Mouse (Mus musculus) T-helper 17 cell (primary cell): Measurements from ENCODE around the gene Cd300e.
"Not testable (repeated sequence)": the region's sequence is repeated elsewhere in the genome, so short reads cannot be mapped to it uniquely, and the experiment has no call there.

ENCODE experiments used
- in situ Hi-C, 2 experiments: fragments of 300-600 bp; cut with MboI, MseI; formaldehyde crosslinking; loops; 1 replicate in 1 of 2; 2 replicates in 1 of 2; pipeline ENCODE4 v1.15.1; 2025; ENCODE audit warnings: high pct_unique_total_duplicates in 2 of 2

Gene Cd300e

DNA sequence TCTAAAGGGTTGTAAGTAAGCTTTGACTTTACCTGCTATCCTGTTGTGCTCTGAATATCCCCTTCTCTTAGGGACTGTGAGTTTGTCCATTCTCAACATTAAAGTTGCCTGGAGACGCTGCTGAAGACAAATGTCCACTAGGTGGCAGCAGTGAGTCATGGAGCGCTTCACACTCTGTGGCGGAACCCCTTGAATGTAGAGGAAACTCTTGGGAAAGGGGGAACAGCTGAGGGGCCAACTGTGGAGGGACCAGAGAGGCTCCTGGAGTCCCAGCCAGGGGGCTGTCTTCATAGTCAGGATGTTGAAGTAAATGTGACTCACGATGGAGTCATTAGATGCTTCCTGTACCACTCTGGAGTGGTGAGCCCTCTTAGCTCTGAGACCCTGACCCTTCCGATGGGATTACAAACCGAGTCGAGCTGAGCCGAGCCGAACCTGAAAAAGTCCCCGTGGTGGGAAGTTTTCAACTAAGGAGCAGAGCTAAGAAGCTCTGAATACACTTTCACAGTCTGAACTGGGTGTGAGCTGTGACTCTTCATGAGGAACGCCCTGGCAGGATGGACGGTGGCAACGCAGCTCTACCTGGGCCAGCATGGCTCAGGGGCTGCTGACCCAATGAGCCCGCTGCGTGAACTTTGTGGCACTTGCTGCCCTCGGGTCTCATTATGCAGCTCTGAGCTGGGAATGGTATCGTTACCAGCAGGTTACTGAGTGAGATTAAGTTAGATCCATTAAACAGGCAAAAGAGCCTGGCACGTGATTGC lies 21.6 kb upstream of the Cd300e start:
- in situ Hi-C loops: loop anchor here in 1 of 2 experiments (5.0 to 10.0 kb wide), 2 partner anchors 69 to 101 kb away; partner anchors contain the start of genes Nat9 and Tmem104

DNA sequence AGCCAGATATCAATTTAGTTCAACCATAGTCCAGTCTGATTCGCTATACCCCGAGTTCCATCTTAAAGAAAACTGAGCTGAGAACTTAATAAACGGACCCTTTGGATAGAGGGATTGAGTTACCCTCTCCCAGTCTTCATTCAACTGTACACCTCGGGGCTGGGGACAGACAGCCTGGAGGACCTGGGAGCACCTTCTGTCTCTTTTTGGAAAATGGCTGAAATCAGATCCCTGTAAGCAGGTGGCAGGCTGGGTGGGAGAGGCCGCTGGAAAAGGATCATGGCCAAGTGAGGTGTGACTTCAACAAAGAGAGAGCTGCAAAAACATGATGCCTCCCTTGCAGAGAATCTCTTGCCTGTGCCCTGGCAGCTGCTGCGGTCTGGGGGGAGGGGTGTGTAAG lies 20.2 kb upstream of the Cd300e start:
- in situ Hi-C loops: loop anchor here in 1 of 2 experiments (5.0 to 10.0 kb wide), 2 partner anchors 70 to 103 kb away; partner anchors contain the start of genes Nat9 and Tmem104

DNA sequence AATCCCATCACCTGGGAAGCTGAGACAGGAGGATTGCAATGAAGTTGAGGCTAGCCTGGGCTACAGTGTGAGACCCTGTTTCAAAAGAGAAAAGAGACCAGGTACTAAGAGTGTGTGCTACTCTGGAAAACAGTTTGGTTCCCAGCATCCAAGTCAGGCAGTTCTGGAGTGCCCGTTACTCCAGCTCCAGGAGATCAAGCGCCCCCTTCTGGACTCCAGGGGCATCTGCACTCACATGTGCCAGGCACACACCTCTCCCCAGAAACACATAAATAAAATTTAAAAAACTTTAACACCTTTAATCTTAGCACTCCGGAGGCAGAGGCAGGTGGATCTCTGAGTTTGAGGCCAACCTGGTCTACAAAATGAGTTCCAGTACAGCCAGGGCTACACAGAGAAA lies 19.4 kb upstream of the Cd300e start:
- in situ Hi-C loops: loop anchor here in 1 of 2 experiments (5.0 to 10.0 kb wide), 2 partner anchors 71 to 103 kb away; partner anchors contain the start of genes Nat9 and Tmem104

DNA sequence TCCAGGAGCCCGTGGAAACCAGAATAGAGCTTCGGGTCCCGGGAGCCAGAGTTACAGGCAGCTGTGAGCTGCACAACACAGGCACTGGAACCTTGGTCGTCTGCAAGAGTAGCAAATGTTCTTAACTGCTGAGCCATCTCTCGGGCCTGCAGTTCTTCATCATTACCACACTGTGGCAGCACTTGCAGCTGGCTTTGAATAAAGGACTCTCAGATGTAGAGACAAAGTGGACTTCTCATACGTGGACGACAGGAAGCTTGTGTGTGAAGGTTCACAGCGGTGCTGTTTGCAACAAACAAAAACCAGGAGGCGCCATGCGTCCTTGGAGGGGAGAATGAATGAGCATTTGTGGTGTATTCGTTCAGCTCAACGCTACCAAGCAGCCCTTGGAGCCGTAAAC lies 18.9 kb upstream of the Cd300e start:
- in situ Hi-C loops: loop anchor here in 1 of 2 experiments (5.0 to 10.0 kb wide), 2 partner anchors 71 to 104 kb away; partner anchors contain the start of genes Nat9 and Tmem104

DNA sequence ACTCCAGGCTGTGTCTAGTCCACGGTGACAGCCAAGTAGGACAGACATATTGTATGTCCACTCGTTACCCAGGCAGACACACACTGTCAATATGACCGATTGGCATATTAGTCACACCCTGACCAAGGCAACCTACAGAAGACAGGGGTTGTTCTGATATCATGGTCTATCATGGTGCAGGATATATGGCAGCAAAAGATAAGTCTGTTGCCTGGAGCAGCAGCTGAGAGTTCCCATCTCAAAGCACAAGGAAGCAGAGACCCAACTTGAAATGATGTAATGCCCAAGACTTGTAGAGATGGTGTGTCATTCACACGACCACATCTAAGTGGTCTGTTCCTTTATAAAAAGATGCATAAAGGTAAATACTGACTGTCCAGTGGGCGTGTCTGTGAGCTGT lies 16.7 kb upstream of the Cd300e start:
- in situ Hi-C loops: no loop called here

DNA sequence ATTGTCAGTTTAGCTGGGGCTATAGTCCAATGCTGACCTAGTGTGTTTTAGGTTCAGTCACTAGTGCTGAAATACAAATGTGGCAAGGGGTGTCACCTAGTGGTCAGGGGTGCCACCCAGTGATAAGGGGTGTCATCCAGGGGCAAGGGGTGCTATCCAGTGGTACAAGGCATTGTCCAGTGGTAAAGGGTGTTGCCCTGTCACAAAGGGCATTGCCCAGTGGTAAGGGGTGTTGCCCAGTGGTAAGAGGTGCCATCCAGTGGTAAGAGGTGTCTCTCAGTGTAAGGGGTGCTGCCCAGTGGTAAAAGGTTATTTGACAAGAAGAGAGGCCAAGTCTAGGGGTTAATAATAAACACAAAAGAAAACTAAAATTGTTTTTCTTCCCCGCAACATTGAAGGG lies 15.5 kb upstream of the Cd300e start:
- in situ Hi-C loops: no loop called here

DNA sequence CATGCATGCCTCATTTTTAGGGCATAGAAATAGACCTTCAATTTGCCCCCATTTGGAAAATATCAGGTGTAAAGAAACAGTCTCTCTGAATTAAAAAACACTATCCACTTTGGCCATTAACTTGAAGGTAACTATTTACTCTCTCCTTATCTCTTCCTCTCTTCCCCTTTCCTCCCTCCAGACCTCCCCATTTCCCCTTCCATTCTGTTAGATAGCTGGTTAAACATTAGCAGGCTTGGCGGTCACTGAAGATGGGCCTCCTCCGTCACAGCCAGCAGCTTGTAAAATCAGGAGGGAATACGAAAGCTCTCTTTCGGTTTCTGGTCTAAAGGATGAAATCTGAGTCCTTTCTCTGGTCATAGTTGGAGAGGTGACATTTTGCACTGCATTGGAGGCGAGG lies 13.9 kb upstream of the Cd300e start:
- in situ Hi-C loops: no loop called here

DNA sequence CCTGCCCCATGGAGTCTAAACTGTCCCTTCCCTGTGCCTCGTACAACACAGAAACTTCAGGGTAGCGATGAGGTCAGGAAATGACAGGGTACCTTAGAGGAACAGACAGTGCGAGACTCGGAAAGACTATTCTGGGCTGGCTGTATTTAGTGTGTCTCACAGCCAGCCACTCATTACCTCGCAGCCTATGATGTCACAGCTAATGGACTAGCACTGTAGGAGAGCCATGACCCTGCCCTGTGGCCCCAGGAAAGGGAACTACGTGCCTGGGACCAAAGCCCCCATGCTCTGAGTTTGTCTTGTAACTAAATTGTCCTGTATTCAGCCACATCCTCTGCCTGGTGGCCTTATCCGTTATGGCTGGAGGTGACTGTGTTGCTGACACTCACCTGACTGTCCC lies 13.4 kb upstream of the Cd300e start:
- in situ Hi-C loops: no loop called here

DNA sequence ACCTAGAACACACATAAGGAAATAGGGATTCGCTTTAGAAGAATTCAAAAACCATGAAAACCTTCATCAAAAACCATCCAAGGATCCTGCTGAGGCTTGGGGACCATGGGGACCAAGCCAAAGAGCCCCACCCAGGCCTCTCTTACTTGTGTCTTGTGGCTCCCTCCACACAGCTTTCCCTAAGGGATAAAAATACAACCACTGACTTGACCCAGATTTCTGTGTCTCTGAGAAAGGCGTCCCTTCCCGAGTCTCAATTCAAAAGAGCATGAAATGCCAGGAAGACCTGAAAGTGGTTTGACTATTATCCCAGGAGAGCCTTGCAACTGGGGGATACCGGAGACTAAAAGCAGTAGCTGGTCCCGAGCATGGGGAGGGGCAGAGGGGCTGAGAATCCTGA lies 11.0 kb upstream of the Cd300e start:
- in situ Hi-C loops: no loop called here

DNA sequence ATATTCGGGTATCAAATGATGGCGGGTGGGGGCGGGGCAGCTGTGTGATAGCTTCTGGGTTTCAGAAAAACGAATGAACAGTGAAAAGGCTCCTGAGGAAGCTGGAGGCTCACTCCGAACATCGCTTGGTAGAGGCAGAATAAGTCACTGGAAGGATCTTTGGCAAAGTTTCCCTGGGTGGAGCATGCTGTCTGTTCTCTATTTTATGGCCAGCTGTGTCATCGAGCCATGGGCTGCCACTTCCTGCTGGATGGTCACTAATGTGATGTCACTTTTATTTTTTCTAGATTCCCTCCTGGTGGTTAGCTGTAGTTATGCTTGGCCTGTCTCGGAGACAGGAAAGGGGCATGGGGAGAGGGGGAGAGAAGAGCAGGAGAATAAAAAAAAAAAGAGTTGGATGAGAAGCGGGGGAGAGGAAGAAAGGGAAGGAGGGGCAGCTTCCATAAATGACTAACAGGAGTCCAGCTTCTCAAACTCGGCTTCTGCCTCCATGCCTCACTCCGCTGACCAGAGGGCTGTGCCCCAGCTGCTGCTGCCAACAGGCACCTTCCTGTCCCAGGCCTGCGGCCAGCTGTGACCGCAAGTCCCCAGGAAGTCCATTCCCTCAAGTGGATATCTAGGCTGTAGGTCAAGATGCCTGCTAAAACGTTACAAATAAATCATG lies 9.8 kb upstream of the Cd300e start:
- in situ Hi-C loops: no loop called here

DNA sequence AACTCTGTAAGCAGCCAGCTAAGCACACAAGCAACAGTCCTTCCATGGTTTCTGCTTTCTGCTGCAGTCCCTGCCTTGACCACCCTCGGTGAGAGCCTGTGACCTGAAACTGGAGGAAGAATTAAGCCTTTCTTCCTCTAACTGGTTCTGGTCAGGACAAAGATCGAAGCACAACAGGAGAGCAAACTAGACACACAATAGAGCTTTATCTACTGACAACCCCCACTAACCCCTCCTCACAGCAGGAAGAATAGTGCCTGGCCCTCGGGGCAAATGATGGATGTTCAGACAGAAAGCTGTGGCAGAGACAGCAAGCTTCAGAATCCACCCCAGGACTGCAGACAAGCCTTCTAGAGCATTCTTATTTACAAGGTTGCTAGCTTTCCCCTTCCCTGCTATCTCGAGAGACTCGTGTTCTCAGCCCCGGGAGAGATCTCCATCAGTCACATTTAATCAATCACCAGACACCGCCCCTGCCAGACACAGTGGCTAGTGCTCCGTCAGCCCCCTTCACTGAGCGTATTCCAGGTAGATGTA lies 9.1 kb upstream of the Cd300e start:
- in situ Hi-C loops: no loop called here

DNA sequence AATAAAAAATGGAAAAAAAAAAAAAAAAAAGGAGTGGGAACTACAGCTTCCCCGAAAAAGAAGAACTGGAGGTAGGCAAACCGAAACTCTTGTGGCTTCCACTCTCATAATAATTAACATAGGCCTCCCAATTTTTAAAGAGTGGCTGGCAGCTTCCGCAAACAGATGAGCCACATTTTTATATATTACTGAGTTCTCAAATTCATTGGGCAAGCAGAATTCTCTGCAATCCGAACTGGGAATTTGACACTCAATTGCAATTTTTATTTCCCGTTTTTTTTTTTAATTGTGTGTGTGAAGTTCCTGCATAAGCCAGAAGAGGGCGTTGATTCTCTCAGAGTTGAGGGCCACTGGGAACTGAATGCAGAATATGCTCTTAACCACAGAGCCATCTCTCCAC lies 4.8 kb upstream of the Cd300e start:
- in situ Hi-C loops: no loop called here

DNA sequence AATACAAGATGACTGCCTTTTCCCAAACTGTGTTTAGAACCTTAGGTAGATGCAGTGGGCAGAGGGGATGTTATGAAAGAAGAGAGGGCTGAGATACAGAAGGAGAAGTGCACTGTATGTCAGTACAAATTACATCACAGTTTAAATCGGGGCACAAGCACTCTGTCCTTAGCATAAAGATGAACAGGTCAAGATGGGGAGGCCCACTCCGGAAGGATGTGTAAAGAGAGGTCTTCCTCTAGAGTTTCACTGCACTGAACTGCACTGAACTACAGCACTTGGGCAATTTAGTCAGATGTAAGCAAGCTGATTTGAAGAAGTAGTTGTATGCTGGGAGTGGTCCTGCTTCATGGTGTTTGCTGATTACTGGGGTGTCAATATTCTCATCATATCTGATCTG lies 2.2 kb downstream of the Cd300e start:
- in situ Hi-C loops: loop anchor here in 1 of 2 experiments (5.0 kb wide), 1 partner anchor 37 kb away; no protein-coding TSS in a partner anchor

DNA sequence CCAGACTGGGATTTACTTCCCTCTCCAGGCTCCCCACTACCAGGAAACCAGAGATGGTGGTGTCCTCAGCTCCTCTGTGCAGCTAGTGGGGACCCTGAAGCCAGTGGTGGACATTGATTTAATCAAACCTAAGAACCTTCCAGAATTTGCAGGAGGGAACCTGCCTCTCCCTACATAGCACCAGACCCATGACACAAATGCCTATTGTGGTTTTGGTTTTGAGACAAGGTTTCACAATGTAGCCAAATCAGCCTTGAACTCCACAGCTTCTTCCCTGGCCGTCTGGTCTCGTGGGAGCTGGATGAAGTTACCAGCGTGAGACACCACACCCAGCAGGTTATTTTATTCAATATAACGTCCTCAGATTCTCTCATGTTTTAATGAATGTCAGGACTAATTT lies 3.3 kb downstream of the Cd300e start:
- in situ Hi-C loops: no loop called here

DNA sequence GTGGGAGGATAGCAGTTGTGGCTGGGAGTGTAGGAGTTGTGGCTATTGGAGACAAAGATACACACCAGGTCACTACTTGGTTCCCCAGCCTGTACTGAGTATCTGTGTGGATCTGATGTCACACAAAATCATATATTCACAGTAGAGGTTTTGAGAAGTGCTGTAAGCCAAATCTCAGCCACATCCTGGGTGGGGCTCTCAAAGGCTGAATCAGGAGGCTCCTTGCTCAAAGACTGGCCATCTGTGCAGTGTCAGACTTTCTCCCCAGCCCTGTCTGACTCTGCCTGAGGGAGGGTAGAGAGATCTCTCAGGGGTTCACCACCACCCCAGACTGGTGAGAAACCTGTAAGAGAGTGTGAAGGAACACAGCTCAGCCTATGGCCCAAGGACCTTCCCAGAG lies 7.4 kb downstream of the Cd300e start:
- in situ Hi-C loops: loop anchor here in 1 of 2 experiments (5.0 kb wide), 1 partner anchor 37 kb away; the partner anchor contains the start of gene Cd300ld2

DNA sequence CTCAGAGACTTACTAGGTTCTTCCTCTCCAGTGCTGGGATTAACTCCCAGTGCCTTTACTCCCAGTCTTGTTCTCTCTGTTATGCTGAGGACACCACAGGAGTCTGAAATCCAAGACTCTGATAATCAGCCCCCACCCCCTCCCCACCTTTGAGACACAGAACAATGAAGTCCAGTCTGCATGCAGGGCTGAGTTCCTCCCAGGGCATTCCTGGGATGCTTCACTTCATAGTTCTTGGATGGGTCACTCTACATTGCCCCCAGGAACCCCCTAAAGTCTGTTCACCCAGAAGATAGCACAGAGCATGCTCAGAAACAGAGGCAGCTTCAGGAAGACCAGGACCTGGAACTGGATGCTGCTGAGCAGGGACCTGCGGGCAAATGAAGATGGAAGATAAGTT lies 9.0 kb downstream of the Cd300e start:
- in situ Hi-C loops: loop anchor here in 1 of 2 experiments (5.0 kb wide), 1 partner anchor 36 kb away; the partner anchor contains the start of gene Cd300ld2

DNA sequence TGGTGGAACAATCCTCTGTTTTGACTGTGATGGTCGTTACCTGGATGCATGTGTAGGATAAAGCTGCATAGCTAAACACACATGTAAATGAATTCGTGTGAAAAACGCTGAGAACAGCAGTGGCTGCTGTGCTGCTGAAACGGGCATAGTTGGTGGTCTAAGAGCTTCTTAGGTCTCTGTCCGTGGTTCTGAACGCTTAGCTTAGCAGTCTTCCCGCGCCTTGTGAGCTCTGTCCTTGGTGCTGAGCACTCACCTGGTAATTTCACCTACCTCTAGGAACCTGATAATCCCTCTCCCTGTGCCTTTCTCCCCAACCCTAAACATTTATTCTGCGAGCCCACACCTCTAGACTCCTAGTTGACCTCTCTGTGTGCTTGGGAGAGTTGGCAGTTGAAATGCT lies 9.8 kb downstream of the Cd300e start:
- in situ Hi-C loops: loop anchor here in 1 of 2 experiments (5.0 kb wide), 1 partner anchor 35 kb away; the partner anchor contains the start of gene Cd300ld2

DNA sequence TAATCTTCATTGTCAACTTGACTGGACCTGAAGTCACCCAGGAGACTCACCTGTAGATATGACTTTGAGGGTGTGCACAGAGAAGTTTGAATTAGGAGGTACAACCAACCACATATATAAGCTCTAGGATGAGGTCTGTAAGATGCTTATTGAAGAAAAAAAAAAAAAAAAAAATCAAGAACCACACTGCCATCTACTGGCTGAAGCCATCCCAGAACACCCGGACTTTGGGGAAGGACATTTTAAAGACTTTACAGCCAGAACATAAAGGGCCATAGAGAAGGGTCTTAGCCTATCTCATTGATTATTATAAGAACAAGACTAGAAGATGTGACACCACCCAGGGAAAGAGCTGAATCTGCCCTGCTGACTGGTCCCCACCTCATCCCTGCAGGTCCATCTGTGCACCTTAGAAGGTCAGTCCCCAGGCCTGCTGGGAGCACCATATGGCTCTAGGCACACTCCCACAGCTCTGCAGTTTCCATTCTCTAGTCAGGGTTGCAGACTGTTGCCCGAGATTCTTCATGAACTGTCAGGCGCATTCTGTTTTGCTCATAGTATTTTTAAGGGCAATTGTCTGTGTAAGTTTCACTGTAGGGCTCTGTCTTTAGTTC lies 12.6 kb downstream of the Cd300e start:
- in situ Hi-C loops: no loop called here

DNA sequence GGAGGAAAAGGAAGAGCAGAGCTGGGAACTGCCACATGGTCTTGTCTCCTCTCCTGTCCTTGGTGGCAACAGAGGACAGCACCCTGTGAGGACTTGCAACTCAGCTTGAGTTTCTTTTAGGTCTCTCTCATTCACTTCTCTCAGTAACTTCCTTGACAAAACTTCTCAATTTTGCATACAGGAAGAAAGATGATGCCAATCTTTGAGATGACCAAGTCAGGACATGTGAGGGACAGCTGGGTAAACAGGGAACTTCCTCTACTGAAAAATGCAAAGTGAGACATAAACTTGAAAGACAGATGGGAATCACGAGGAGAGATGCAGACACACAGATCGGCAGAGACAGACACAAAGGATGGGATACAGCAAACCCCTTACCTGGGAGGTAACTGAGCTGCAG lies 13.7 kb downstream of the Cd300e start, which contains the start of gene Cd300ld3:
Gene Cd300ld3, minus strand, starts transcription at position 151 of the 400 bp plus-strand sequence.
- in situ Hi-C loops: no loop called here

DNA sequence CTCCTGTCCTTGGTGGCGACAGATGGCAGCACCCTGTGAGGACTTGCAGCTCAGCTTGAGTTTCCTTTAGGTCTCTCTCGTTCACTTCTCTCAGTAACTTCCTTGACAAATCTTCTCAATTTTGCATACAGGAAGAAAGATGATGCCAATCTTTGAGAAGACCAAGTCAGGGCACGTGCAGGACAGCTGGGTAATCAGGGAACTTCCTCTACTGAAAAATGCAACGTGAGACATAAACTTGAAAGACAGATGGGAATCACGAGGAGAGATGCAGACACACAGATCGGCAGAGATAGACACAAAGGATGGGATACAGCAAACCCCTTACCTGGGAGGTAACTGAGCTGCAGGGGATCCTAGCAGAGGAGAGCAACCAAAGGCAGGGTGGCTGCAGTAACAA lies 24.3 kb downstream of the Cd300e start, which contains the start of gene Cd300ld5:
Gene Cd300ld5, minus strand, starts transcription at position 101 of the 400 bp plus-strand sequence.
- in situ Hi-C loops: loop anchor here (5.0 to 10.0 kb wide), 2 partner anchors 35 to 53 kb away; partner anchors contain the start of genes Cd300c2 (in 2 of the 2) and Cd300ld (in 1 of the 2)

DNA sequence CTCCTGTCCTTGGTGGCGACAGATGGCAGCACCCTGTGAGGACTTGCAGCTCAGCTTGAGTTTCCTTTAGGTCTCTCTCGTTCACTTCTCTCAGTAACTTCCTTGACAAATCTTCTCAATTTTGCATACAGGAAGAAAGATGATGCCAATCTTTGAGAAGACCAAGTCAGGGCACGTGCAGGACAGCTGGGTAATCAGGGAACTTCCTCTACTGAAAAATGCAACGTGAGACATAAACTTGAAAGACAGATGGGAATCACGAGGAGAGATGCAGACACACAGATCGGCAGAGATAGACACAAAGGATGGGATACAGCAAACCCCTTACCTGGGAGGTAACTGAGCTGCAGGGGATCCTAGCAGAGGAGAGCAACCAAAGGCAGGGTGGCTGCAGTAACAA lies 35.1 kb downstream of the Cd300e start, which contains the start of gene Cd300ld4:
Gene Cd300ld4, minus strand, starts transcription at position 101 of the 400 bp plus-strand sequence.
- in situ Hi-C loops: not testable (repeated sequence)
